Mouse (Mus musculus): ENCODE measurements at regions not wholly inside any gene's neighbourhood (a gene's known extent, or its start where the extent isn't known, plus 50 kb on each side); places are given as distances from the start of the nearest gene placed in this dataset.
A peak's percentile ranks its signal among the peaks of the same experiment; 100 is the strongest.
"Not testable (repeated sequence)": the region's sequence is repeated elsewhere in the genome, so short reads cannot be mapped to it uniquely, and the experiment has no call there.

- H3K9me3 ChIP-seq (replicated peaks) = no peaks in the 10 kb centered on the region
- H3K27ac ChIP-seq (replicated peaks) = no peak overlapping the region
- H3K4me2 ChIP-seq (replicated peaks) = no peak overlapping the region
- H3K36me3 ChIP-seq = no peaks in the 10 kb centered on the region
- no peaks in the 10 kb centered on the region for H3K27me3 ChIP-seq
- no peaks in the 10 kb centered on the region; the same call in 1 of the 2 replicates for H3K4me1 ChIP-seq
- 0 out of 2 replicates have a peak, but pooled peaks have one; percentile 15 for ATAC-seq (ENCODE audit: insufficient number of reproducible peaks, low FRiP score, low TSS enrichment, low read depth)
- no peak overlapping the region for H3K9ac ChIP-seq
- WGBS = 6% methylated on average over 4 of the region's 4 CpGs
- no peak overlapping the region for H3K4me3 ChIP-seq (replicated peaks)
Measured at GRCm38 (mm10) chr3:98968811-98969210, 75.8 kb upstream of the Hao2 start.

GRCm38 (mm10) chr3:98975777-98976176, 82.7 kb upstream of the Hao2 start:
- Histone ChIP-seq H3K36me3 (no peaks in the 10 kb centered on the region), H3K27me3 (no peaks in the 10 kb centered on the region), H3K9me3 (replicated peaks) (no peaks in the 10 kb centered on the region), H3K4me2 (replicated peaks) (no peak overlapping the region), H3K4me3 (replicated peaks) (no peak overlapping the region), H3K4me1 (no peaks in the 10 kb centered on the region), H3K9ac (no peak overlapping the region), H3K27ac (replicated peaks) (no peak overlapping the region)
- WGBS = 7% methylated on average over 3 of the region's 3 CpGs
- ATAC-seq (ENCODE audit: insufficient number of reproducible peaks, low FRiP score, low TSS enrichment, low read depth) = no peak

DNA sequence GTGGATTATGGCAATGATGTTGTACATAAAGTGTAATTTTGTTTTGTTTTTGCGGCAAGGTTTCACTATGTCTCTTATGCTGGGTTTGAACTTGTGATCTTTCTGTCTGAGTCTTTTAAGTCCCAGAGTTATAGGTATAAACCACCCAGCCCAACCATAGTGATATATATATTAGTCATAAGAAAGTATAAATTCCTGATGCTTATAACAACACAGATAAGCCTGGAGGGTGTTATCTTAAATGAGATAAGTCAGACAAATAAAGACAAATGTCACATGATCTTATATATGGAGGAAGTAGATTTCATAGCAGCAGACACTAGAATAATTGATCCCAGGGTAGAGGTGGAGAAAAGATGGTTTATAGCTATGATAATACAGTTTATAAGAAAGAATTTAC, 89.7 kb upstream of the Hao2 start:
- WGBS = 93% methylated on average over 1 of the region's 1 CpGs
- Histone ChIP-seq H3K9ac (no peak overlapping the region), H3K4me3 (replicated peaks) (no peak overlapping the region), H3K27me3 (no peaks in the 10 kb centered on the region), H3K36me3 (no peaks in the 10 kb centered on the region), H3K27ac (replicated peaks) (no peak overlapping the region), H3K9me3 (replicated peaks) (no peaks in the 10 kb centered on the region), H3K4me2 (replicated peaks) (no peak overlapping the region), H3K4me1 (no peaks in the 10 kb centered on the region)
- no peak for ATAC-seq (ENCODE audit: insufficient number of reproducible peaks, low FRiP score, low TSS enrichment, low read depth)

- not testable (repeated sequence) for H3K9me3 ChIP-seq (replicated peaks); ATAC-seq (ENCODE audit: insufficient number of reproducible peaks, low FRiP score, low TSS enrichment, low read depth); H3K27ac ChIP-seq (replicated peaks); H3K27me3 ChIP-seq; H3K36me3 ChIP-seq; H3K4me3 ChIP-seq (replicated peaks); H3K4me2 ChIP-seq (replicated peaks); H3K4me1 ChIP-seq; H3K9ac ChIP-seq
- whole genome bisulfite sequencing = 64% methylated on average over 2 of the region's 2 CpGs
Measured at GRCm38 (mm10) chr3:98987266-98987665, 94.2 kb upstream of the Hao2 start.

- H3K9me3 ChIP-seq (replicated peaks) = no peaks in the 10 kb centered on the region
- no peak overlapping the region for H3K4me3 ChIP-seq (replicated peaks)
- H3K9ac ChIP-seq = no peak overlapping the region
- peaks cover 8% of the 10 kb centered on the region; the same call in 1 of the 2 replicates for H3K4me1 ChIP-seq
- H3K27ac ChIP-seq (replicated peaks) = peak overlapping the region; percentile 86
- WGBS = 11% methylated on average over 10 of the region's 10 CpGs
- peak overlapping the region; percentile 36 for H3K4me2 ChIP-seq (replicated peaks)
- no peaks in the 10 kb centered on the region for H3K27me3 ChIP-seq
- no peaks in the 10 kb centered on the region for H3K36me3 ChIP-seq
- peak; percentile 95 for ATAC-seq (ENCODE audit: insufficient number of reproducible peaks, low FRiP score, low TSS enrichment, low read depth)
Measured at GRCm38 (mm10) chr3:98990801-98991200, 97.8 kb upstream of the Hao2 start.

- WGBS = 32% methylated on average over 6 of the region's 6 CpGs
- no peak for ATAC-seq (ENCODE audit: insufficient number of reproducible peaks, low FRiP score, low TSS enrichment, low read depth)
- Histone ChIP-seq H3K4me2 (replicated peaks) (peak overlapping the region; percentile 36), H3K27me3 (no peaks in the 10 kb centered on the region), H3K4me1 (peaks cover 8% of the 10 kb centered on the region; the same call in 1 of the 2 replicates), H3K4me3 (replicated peaks) (no peak overlapping the region), H3K9ac (no peak overlapping the region), H3K36me3 (no peaks in the 10 kb centered on the region), H3K9me3 (replicated peaks) (no peaks in the 10 kb centered on the region), H3K27ac (replicated peaks) (peak overlapping the region; percentile 86; the same call in 1 of the 2 replicates)
Measured at GRCm38 (mm10) chr3:98991276-98991675, 98.2 kb upstream of the Hao2 start.

- ATAC-seq (ENCODE audit: insufficient number of reproducible peaks, low FRiP score, low TSS enrichment, low read depth) = no peak
Measured at GRCm38 (mm10) chr3:98994086-98994485, 101.0 kb upstream of the Hao2 start.

DNA sequence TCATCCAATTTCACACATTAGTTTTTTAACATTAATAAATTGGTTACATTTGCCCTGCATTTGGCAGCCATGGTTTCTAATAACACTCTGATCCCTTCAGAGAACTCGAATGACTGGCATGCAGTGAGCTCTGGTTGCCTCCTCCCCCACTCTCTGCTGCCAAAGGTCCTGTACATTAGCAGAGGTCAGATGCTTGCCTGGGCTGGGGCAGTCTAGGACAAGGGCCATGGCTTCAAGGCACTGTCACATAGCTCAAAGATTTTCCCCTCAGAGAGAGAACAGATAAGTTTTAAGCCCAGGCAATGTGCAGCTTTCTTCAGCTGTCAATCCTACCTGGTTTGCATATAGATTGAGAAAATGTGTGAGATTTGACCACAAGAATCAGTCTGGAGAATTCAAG, 110.2 kb upstream of the Wars2 start:
- Histone ChIP-seq H3K9me3 (replicated peaks) (no peaks in the 10 kb centered on the region), H3K9ac (no peak overlapping the region), H3K4me3 (replicated peaks) (no peak overlapping the region), H3K27me3 (no peaks in the 10 kb centered on the region), H3K36me3 (no peaks in the 10 kb centered on the region), H3K4me2 (replicated peaks) (no peak overlapping the region), H3K27ac (replicated peaks) (no peak overlapping the region), H3K4me1 (no peaks in the 10 kb centered on the region)
- no peak for ATAC-seq (ENCODE audit: insufficient number of reproducible peaks, low FRiP score, low TSS enrichment, low read depth)
- 6% methylated on average over 1 of the region's 1 CpGs for WGBS

More at GRCm38 (mm10) chr3:98994086-98994485, 101.0 kb upstream of the Hao2 start:
- Histone ChIP-seq H3K4me3 (replicated peaks) (no peak overlapping the region), H3K27ac (replicated peaks) (no peak overlapping the region), H3K4me1 (peaks cover 8% of the 10 kb centered on the region; the same call in 1 of the 2 replicates), H3K27me3 (no peaks in the 10 kb centered on the region), H3K36me3 (no peaks in the 10 kb centered on the region), H3K9me3 (replicated peaks) (no peaks in the 10 kb centered on the region), H3K9ac (no peak overlapping the region), H3K4me2 (replicated peaks) (no peak overlapping the region)

DNA sequence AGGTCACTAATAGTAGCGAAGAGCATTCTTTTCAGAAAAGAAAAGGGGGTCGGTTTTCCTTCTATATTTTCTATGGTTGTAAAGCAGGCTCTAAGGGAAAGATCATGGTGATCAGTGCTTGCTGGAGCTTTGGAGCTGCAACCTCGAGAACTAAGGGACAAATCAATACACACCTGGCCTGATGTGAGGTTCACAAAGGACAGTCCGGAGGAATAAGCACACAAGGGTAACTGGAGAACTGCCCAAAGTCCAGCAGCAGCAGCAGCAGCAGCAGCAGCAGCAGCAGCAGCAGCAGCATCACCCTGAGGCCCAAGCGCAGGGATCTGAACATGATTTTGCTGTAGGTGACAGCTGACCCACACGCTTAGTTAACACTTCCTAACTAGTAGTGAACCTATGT, 94.7 kb upstream of the Wars2 start:
- no peak overlapping the region for H3K4me2 ChIP-seq (replicated peaks)
- no peaks in the 10 kb centered on the region for H3K4me1 ChIP-seq
- no peak overlapping the region for H3K4me3 ChIP-seq (replicated peaks)
- no peak overlapping the region for H3K27ac ChIP-seq (replicated peaks)
- H3K9me3 ChIP-seq (replicated peaks) = no peaks in the 10 kb centered on the region
- no peaks in the 10 kb centered on the region for H3K27me3 ChIP-seq
- 77% methylated on average over 6 of the region's 6 CpGs for WGBS
- ATAC-seq (ENCODE audit: insufficient number of reproducible peaks, low FRiP score, low TSS enrichment, low read depth) = no peak
- no peaks in the 10 kb centered on the region for H3K36me3 ChIP-seq
- H3K9ac ChIP-seq = no peak overlapping the region

- Histone ChIP-seq H3K36me3 (no peaks in the 10 kb centered on the region), H3K4me1 (no peaks in the 10 kb centered on the region), H3K4me2 (replicated peaks) (no peak overlapping the region), H3K4me3 (replicated peaks) (no peak overlapping the region), H3K27me3 (no peaks in the 10 kb centered on the region), H3K9me3 (replicated peaks) (no peaks in the 10 kb centered on the region), H3K27ac (replicated peaks) (no peak overlapping the region), H3K9ac (no peak overlapping the region)
- no peak for ATAC-seq (ENCODE audit: insufficient number of reproducible peaks, low FRiP score, low TSS enrichment, low read depth)
- WGBS = 31% methylated on average over 5 of the region's 5 CpGs
Measured at GRCm38 (mm10) chr3:99047156-99047555, 93.7 kb upstream of the Wars2 start.

GRCm38 (mm10) chr3:99049305-99049704, 91.6 kb upstream of the Wars2 start:
- no peaks in the 10 kb centered on the region for H3K36me3 ChIP-seq

GRCm38 (mm10) chr3:99052176-99052575, 88.7 kb upstream of the Wars2 start:
- no peaks in the 10 kb centered on the region for H3K27me3 ChIP-seq
- H3K9ac ChIP-seq = no peak overlapping the region
- no peaks in the 10 kb centered on the region for H3K4me1 ChIP-seq
- H3K36me3 ChIP-seq = no peaks in the 10 kb centered on the region
- H3K4me3 ChIP-seq (replicated peaks) = no peak overlapping the region
- H3K27ac ChIP-seq (replicated peaks) = no peak overlapping the region
- no peak overlapping the region for H3K4me2 ChIP-seq (replicated peaks)
- ATAC-seq (ENCODE audit: insufficient number of reproducible peaks, low FRiP score, low TSS enrichment, low read depth) = no peak
- no peaks in the 10 kb centered on the region for H3K9me3 ChIP-seq (replicated peaks)
- 35% methylated on average over 4 of the region's 4 CpGs for WGBS

More at GRCm38 (mm10) chr3:99049305-99049704, 91.6 kb upstream of the Wars2 start:
- H3K4me1 ChIP-seq = no peaks in the 10 kb centered on the region
- no peak overlapping the region for H3K4me2 ChIP-seq (replicated peaks)
- ATAC-seq (ENCODE audit: insufficient number of reproducible peaks, low FRiP score, low TSS enrichment, low read depth) = no peak
- no peaks in the 10 kb centered on the region for H3K9me3 ChIP-seq (replicated peaks)
- 62% methylated on average over 2 of the region's 2 CpGs for WGBS
- H3K27me3 ChIP-seq = no peaks in the 10 kb centered on the region
- H3K4me3 ChIP-seq (replicated peaks) = no peak overlapping the region
- H3K27ac ChIP-seq (replicated peaks) = no peak overlapping the region
- no peak overlapping the region for H3K9ac ChIP-seq
